In the genomic region with DNA sequence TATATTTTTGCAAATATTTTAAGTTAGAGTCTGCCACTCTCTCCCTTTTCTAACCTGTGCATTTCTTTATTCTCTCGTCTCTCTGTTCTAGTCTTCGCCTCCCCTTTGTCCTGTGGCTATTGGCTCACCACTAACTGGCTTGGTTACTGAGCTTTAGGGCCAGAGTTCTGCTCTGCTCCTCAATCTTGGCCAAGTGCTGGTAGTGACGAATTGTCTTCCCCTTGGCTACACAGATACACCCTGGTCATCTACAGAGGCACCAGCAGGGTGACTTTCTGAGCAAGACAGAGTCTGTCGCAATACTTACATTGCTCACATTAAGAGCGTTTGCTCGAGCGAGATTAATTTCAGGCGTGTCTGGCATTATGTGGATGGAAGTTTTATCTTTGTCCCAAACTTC, we compare ENCODE assay signal across 19 mouse cellular contexts.
DNase-seq lines count a peak whose midpoint lies in the region; TF ChIP-seq lines count a peak whose summit lies in the region.
"Had no signal": no experiment of that assay in that cellular context is flagged by ENCODE, and none has a peak within 500 bp of the region (broad histone marks: within the 10 kb centered on the region; RNA-seq: fewer than 3 reads in every experiment).

No protein-coding gene starts in this region.

- peak overlapping the region; percentile 57 for H3K27ac ChIP-seq in cerebellum, adult 2 months (ENCODE audit: insufficient read depth, low read length)
- H3K27ac ChIP-seq: embryonic facial prominence, embryonic 10.5 days; embryonic facial prominence, embryonic 12.5 days; forebrain, embryonic 13.5 days; forebrain, embryonic 15.5 days had no signal

- H3K4me3 ChIP-seq in cerebellum, adult 2 months (replicated peaks; ENCODE audit: insufficient read depth, low read depth, low read length), result no peak overlapping the region
- H3K4me3 ChIP-seq in C2C12 (ENCODE audit: insufficient read depth, poor library complexity, severe bottlenecking), result no peak overlapping the region
- H3K4me3 ChIP-seq: embryonic facial prominence, embryonic 10.5 days; embryonic facial prominence, embryonic 12.5 days; forebrain, embryonic 13.5 days; forebrain, embryonic 15.5 days had no signal

- H3K36me3 ChIP-seq in C2C12 (ENCODE audit: control insufficient read depth, insufficient read depth), result no peaks in the 10 kb centered on the region
- H3K36me3 ChIP-seq: embryonic facial prominence, embryonic 10.5 days; embryonic facial prominence, embryonic 12.5 days; forebrain, embryonic 15.5 days had no signal

- no peaks in the 10 kb centered on the region for H3K79me2 ChIP-seq in C2C12 (ENCODE audit: control insufficient read depth, insufficient read depth)

- H3K27me3 ChIP-seq in cerebellum, adult 2 months (ENCODE audit: control insufficient read depth, insufficient read depth, low read length), result no peaks in the 10 kb centered on the region
- H3K27me3 ChIP-seq in C2C12 (ENCODE audit: control insufficient read depth, insufficient read depth, insufficient read length), result no peaks in the 10 kb centered on the region
- H3K27me3 ChIP-seq: embryonic facial prominence, embryonic 12.5 days; forebrain, embryonic 13.5 days; forebrain, embryonic 15.5 days had no signal

- H3ac ChIP-seq in C2C12 (ENCODE audit: control insufficient read depth, insufficient read length, low read depth), result no peak overlapping the region

- no peak for TF ChIP-seq CTCF in cerebellum, adult 2 months (IDR thresholded peaks at IDR 0.05; ENCODE audit: borderline replicate concordance, insufficient read depth, low read depth, low read length)
- no peak for TF ChIP-seq CTCF in C2C12 (IDR thresholded peaks at IDR 0.05; ENCODE audit: control insufficient read depth, insufficient read depth, insufficient read length)

- peak; percentile 5 for DNase-seq in adrenal gland, adult 2 months
- DNase-seq in adrenal gland, postnatal 4 days (ENCODE audit: low spot score in 2 of 2), result no peak
- peak in 1 of 2 experiments; percentile 59 for DNase-seq in cerebellum, adult 2 months
- DNase-seq in cerebellum, postnatal 4 days (ENCODE audit: low spot score in 2 of 2), result no peak
- DNase-seq in gastrocnemius, adult 8-10 months (ENCODE audit: low spot score in 2 of 2), result no peak
- DNase-seq in layer of hippocampus, adult 18-20 months (ENCODE audit: low spot score in 2 of 2), result no peak
- DNase-seq: adrenal gland, adult 8-10 months; adrenal gland, postnatal 14 days; adrenal gland, postnatal 36 days; B cell, adult 2 months; cerebellum, adult 9-10 months; cerebellum, postnatal 10 days; cerebellum, postnatal 25 days; forebrain, postnatal 0 days had no signal

- no peak for TF ChIP-seq POLR2A in cerebellum, adult 2 months (IDR thresholded peaks at IDR 0.05; ENCODE audit: borderline replicate concordance, insufficient read depth, low read length)

- peaks cover 15% of the 10 kb centered on the region; the same call in 1 of the 2 replicates for H3K4me1 ChIP-seq in cerebellum, adult 2 months (ENCODE audit: control insufficient read depth, insufficient read depth, low read length)
- H3K4me1 ChIP-seq: embryonic facial prominence, embryonic 12.5 days; forebrain, embryonic 13.5 days had no signal

- 64% methylated on average over 8 of the region's 8 CpGs for WGBS in cerebellum, adult 2 months

- H3K79me3 ChIP-seq in C2C12 (ENCODE audit: low read depth), result no peaks in the 10 kb centered on the region

TF ChIP-seq in C2C12, 6 proteins besides CTCF, POLR2A, EP300 and RAD21:
- TF ChIP-seq CEBPB (IDR thresholded peaks at IDR 0.05; ENCODE audit: low read depth) (peak; percentile 30), MYOG (IDR thresholded peaks at IDR 0.05; ENCODE audit: control insufficient read depth, extremely low read depth, insufficient read length) (no peak)
TF ChIP-seq in C2C12: peak in this region for 1.
